Mouse (Mus musculus) hindbrain, embryonic 14.5 days (tissue): ENCODE results near the gene Mroh9. TPM values are rescaled to one million over a fixed set of nuclear protein-coding genes. Genes with fewer than 3 reads are reported as not detected.

Source experiments
- ATAC-seq: fragments of 200-750 bp; cut with Nextera tagmentation; 2 replicates; pipeline ENCODE4 v1.8.0; 2017; ENCODE audit warnings: moderate number of reproducible peaks, mild to moderate bottlenecking, moderate TSS enrichment, moderate library complexity; ENCODE audit not compliant: low FRiP score
- DNase-seq: peaks from one replicate; pipeline ENCODE4 v3.0.0-alpha.2; 2015; ENCODE audit warnings: low spot score
- H3K27ac ChIP-seq: fragments of 300-500 bp; sonication (generic); 2 replicates; pipeline ENCODE4 v1.5.1; 2014; ENCODE audit warnings: mild to moderate bottlenecking, moderate library complexity
- H3K27me3 ChIP-seq: fragments of 300-500 bp; sonication (generic); 2 replicates; pipeline ENCODE4 v1.6.1; 2014; ENCODE audit warnings: mild to moderate bottlenecking, low read length, mixed read lengths; ENCODE audit not compliant: control insufficient read depth, insufficient read depth
- H3K36me3 ChIP-seq: fragments of 300-500 bp; sonication (generic); replicated peaks from 2 replicates; pipeline ENCODE4 v1.6.1; 2014; ENCODE audit not compliant: control insufficient read depth, insufficient read depth
- H3K4me1 ChIP-seq: fragments of 300-500 bp; sonication (generic); replicated peaks from 2 replicates; pipeline ENCODE4 v1.6.1; 2014; ENCODE audit warnings: antibody characterized with exemption, low read length, mixed read lengths; ENCODE audit not compliant: control insufficient read depth, insufficient read depth
- H3K4me2 ChIP-seq: fragments of 300-500 bp; sonication (generic); replicated peaks from 2 replicates; pipeline ENCODE4 v1.6.1; 2014; ENCODE audit warnings: mild to moderate bottlenecking, moderate library complexity
- H3K4me3 ChIP-seq: fragments of 300-500 bp; sonication (generic); replicated peaks from 2 replicates; pipeline ENCODE4 v1.5.1; 2014; ENCODE audit warnings: mild to moderate bottlenecking, low read length
- H3K9ac ChIP-seq: fragments of 300-500 bp; sonication (generic); 2 replicates; pipeline ENCODE4 v1.6.1; 2014
- H3K9me3 ChIP-seq: fragments of 300-500 bp; sonication (generic); 2 replicates; pipeline ENCODE4 v1.6.1; 2016; ENCODE audit warnings: low read length; ENCODE audit not compliant: control insufficient read depth
- whole genome bisulfite sequencing: fragments of 180-500 bp; shearing (Covaris S2); extraction: QIAGEN DNeasy Blood & Tissue Kit; methylation state at CpG from one replicate; pipeline ENCODE4 v1.1.7; 2014; 5-methylcytosine and 5-hydroxymethylcytosine counted together
- polyA plus RNA-seq: library from polyadenylated mRNA; unstranded; fragments of >200 nt; fragmentation: Nextera tagmentation; extraction: Ambion mirVana; gene quantifications from 2 replicates; pipeline ENCODE4 v1.2.1, GENCODE M21; 2014

The Mroh9 gene
- polyA plus RNA-seq, result not detected in 2 replicates

DNA sequence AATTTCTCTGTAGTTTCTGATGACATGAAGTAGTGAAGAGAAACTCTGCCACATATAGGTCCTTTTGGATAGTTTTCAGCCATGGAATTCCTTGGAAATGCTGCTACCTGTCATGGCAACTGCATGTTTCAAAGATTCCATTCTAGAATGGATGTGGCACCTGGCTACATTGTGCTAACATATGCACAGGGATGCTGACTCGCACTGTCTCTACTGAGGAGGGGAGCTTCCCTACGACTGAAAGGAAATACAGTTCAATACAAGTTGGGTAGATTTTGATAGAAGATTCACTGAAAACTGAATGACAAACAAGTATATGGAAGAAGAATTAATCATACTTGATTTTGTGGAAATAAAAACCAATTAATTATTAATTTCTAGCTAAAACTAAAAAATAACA is at the start of gene Mroh9:
Mroh9 (minus strand) TSS at position 101 of the 400 bp plus-strand sequence.
- no peak within 1 kb of the TSS for H3K27ac ChIP-seq
- WGBS, result 86% methylated on average over 2 of the region's 2 CpGs

DNA sequence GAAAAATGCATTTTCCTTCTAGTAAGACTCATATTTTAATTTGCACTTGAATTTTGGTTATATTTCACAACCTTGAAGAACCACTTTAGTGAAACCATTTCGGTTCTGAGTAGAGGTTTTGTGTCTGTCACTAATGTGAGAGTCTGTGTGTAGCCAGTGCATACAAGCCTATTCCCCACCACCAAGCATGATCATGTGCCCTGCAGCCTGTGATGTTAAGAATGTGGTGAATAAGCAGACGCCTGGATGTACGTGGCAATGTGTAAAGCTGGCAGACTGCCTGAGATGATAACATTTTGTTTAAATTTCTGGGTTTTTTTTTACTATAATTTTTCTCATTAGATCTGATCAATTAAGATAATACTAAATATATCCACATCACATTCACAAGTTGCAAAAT is 44.5 kb upstream of the Mroh9 start:
- Histone ChIP-seq H3K36me3 (no peaks in the 10 kb centered on the region), H3K4me2 (no peak overlapping the region), H3K4me1 (no peaks in the 10 kb centered on the region), H3K9me3 (no peaks in the 10 kb centered on the region), H3K9ac (no peak overlapping the region), H3K27me3 (no peaks in the 10 kb centered on the region), H3K27ac (no peak overlapping the region), H3K4me3 (no peak overlapping the region)
- no peak for DNase-seq
- no peak for ATAC-seq
- 66% methylated on average over 3 of the region's 3 CpGs for whole genome bisulfite sequencing

More for the DNA sequence above, at the start of gene Mroh9:
- no peak for DNase-seq
- no peaks in the 10 kb centered on the region for H3K9me3 ChIP-seq
- H3K9ac ChIP-seq, result no peak within 1 kb of the TSS
- H3K4me2 ChIP-seq, result no peak within 1 kb of the TSS
- no peak for ATAC-seq
- no peaks in the 10 kb centered on the region for H3K36me3 ChIP-seq
- no peaks in the 10 kb centered on the region for H3K27me3 ChIP-seq
- H3K4me1 ChIP-seq, result no peaks in the 10 kb centered on the region
- H3K4me3 ChIP-seq, result no peak within 1 kb of the TSS

- no peak for ATAC-seq
- Histone ChIP-seq H3K9ac (no peak overlapping the region), H3K4me3 (no peak overlapping the region), H3K36me3 (no peaks in the 10 kb centered on the region), H3K27ac (no peak overlapping the region), H3K4me2 (no peak overlapping the region), H3K9me3 (no peaks in the 10 kb centered on the region), H3K4me1 (no peaks in the 10 kb centered on the region), H3K27me3 (no peaks in the 10 kb centered on the region)
- DNase-seq, result no peak
- 79% methylated on average over 9 of the region's 9 CpGs for WGBS
Measured at GRCm38 (mm10) chr1:163129129-163129900, 43.8 kb upstream of the Mroh9 start.

DNA sequence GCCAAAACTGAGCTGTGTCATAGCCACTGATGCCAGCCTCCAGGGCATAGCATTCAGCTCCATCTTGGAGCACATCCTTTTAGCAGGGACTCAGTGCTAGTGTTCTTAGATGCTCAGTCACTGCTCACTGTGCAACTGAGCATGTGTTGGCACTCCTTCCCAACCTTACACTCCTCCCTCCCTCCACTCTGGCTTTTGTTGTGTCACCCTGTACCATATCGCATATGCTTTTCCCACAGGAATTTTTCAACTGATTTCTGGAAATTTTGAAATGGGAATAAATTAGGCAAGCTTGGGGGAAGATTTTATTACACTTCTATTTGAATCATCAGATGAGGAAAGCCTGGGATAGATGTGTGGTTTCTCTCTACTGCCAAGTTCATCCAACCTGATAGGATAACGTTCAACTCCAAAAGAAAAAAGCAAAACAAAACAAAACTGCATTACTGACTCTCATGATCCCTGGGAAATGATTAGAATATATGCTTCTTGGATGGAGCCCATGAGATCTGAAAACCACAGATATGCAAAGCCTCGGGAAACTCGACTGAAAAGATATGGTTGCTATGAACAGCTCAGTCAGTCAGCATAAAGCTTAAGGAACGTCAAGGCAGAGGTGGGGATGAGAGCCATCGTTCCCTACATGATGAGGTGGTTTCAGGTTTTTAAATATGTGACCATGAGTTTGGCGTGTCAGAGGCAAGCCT is 40.9 kb upstream of the Mroh9 start:
- WGBS, result 92% methylated on average over 7 of the region's 7 CpGs
- Histone ChIP-seq H3K9ac (no peak overlapping the region), H3K36me3 (no peaks in the 10 kb centered on the region), H3K4me1 (no peaks in the 10 kb centered on the region), H3K4me2 (no peak overlapping the region), H3K9me3 (no peaks in the 10 kb centered on the region), H3K27me3 (no peaks in the 10 kb centered on the region), H3K27ac (no peak overlapping the region), H3K4me3 (no peak overlapping the region)
- ATAC-seq, result no peak
- no peak for DNase-seq

- Histone ChIP-seq H3K27me3 (no peaks in the 10 kb centered on the region), H3K9ac (no peak overlapping the region), H3K4me3 (no peak overlapping the region), H3K9me3 (no peaks in the 10 kb centered on the region), H3K4me1 (no peaks in the 10 kb centered on the region), H3K27ac (no peak overlapping the region), H3K36me3 (no peaks in the 10 kb centered on the region), H3K4me2 (no peak overlapping the region)
- ATAC-seq (no peak), DNase-seq (no peak)
- 97% methylated on average over 1 of the region's 1 CpGs for WGBS
Measured at GRCm38 (mm10) chr1:163122414-163122813, 36.9 kb upstream of the Mroh9 start.

- WGBS, result 72% methylated on average over 8 of the region's 8 CpGs
- Histone ChIP-seq H3K4me1 (no peaks in the 10 kb centered on the region), H3K4me2 (no peak overlapping the region), H3K4me3 (no peak overlapping the region), H3K9ac (no peak overlapping the region), H3K27ac (no peak overlapping the region), H3K9me3 (no peaks in the 10 kb centered on the region), H3K27me3 (no peaks in the 10 kb centered on the region), H3K36me3 (no peaks in the 10 kb centered on the region)
- no peak for ATAC-seq
- DNase-seq, result no peak
Measured at GRCm38 (mm10) chr1:163113461-163114174, 28.1 kb upstream of the Mroh9 start.

DNA sequence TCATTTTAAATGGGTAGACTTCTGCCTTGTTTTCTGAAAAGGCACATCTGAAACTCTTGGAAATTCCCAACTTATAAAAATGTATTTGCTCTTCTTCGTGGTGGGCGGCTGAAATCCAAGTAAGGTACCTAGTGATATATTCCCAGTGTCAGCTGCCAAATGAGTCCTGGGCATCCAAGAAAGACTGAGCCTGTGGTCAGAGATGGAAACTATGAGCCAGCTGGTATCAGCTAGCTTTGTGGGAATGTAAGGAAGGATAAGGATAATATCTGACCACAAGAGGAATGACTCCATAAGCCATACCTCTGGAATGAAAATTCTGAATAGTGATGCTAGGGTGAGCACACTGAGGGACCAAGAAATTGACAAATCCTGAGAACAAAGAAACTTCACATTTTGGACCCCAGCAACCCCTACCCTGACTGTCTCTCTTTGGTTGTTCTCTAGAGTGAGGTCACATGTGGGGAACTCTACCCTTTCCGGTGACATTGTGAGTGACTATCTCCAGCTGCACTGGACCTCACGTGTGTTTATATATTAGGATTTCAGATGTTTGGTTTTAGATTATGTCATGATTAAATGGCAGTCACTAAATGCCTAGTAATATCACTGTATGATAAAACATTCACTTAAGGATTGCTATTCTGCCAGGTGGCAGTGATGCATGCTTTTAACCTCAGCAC is 27.2 kb upstream of the Mroh9 start:
- no peak overlapping the region for H3K4me2 ChIP-seq
- H3K4me3 ChIP-seq, result no peak overlapping the region
- H3K27me3 ChIP-seq, result no peaks in the 10 kb centered on the region
- ATAC-seq, result no peak
- no peak for DNase-seq
- H3K4me1 ChIP-seq, result no peaks in the 10 kb centered on the region
- H3K9ac ChIP-seq, result no peak overlapping the region
- no peaks in the 10 kb centered on the region for H3K36me3 ChIP-seq
- no peak overlapping the region for H3K27ac ChIP-seq
- no peaks in the 10 kb centered on the region for H3K9me3 ChIP-seq
- 92% methylated on average over 4 of the region's 4 CpGs for WGBS

DNA sequence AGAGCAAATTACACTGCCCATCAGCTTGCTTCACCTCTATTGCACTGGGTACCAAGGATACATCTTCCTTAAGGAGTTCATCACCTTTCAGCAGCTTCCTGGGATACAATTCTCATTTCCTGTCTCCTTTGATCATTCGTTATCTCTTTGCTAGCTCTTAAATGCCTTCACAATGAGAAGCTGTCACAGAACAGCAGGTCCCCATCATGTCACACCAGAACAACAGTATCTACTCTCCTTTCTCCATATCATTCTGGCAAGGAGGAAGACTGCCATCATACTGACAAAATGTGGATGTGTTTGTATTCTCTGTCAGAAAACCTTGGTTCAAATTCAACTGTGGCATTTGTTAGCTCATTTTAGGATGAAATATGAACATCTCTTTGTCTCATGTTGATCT is 19.5 kb upstream of the Mroh9 start:
- Histone ChIP-seq H3K4me2 (no peak overlapping the region), H3K9me3 (no peaks in the 10 kb centered on the region), H3K27ac (no peak overlapping the region), H3K4me3 (no peak overlapping the region), H3K9ac (no peak overlapping the region), H3K4me1 (no peaks in the 10 kb centered on the region), H3K36me3 (no peaks in the 10 kb centered on the region), H3K27me3 (no peaks in the 10 kb centered on the region)
- no peak for ATAC-seq
- 42% methylated on average over 1 of the region's 1 CpGs for WGBS
- no peak for DNase-seq
